Mouse (Mus musculus) heart, postnatal 0 days (tissue): ENCODE measurements around the gene Gm20888. TPM values are rescaled to one million over a fixed set of nuclear protein-coding genes. Genes with fewer than 3 reads are reported as not detected.
"Not testable (repeated sequence)": the region's sequence is repeated elsewhere in the genome, so short reads cannot be mapped to it uniquely, and the experiment has no call there.

ENCODE experiments used
- ATAC-seq: fragments of 200-750 bp; cut with Nextera tagmentation; 2 replicates; pipeline ENCODE4 v1.8.0; 2017; ENCODE audit warnings: low read depth, moderate number of reproducible peaks, moderate library complexity; ENCODE audit not compliant: insufficient read depth
- DNase-seq: peaks from one replicate; pipeline ENCODE4 v3.0.0-alpha.2; 2016; ENCODE audit warnings: low spot score
- H3K27ac ChIP-seq: fragments of 300-500 bp; sonication (generic); 2 replicates; pipeline ENCODE4 v1.5.1; 2014; ENCODE audit warnings: low read depth, mild to moderate bottlenecking
- H3K27me3 ChIP-seq: fragments of 300-500 bp; sonication (generic); 2 replicates; pipeline ENCODE4 v1.6.1; 2014; ENCODE audit warnings: low read length, mixed read lengths; ENCODE audit not compliant: control insufficient read depth, insufficient read depth
- H3K36me3 ChIP-seq: fragments of 300-500 bp; sonication (generic); replicated peaks from 2 replicates; pipeline ENCODE4 v1.6.1; 2014; ENCODE audit warnings: low read length, mixed read lengths; ENCODE audit not compliant: control insufficient read depth, insufficient read depth
- H3K4me1 ChIP-seq: fragments of 300-500 bp; sonication (generic); 2 replicates; pipeline ENCODE4 v1.6.1; 2014; ENCODE audit warnings: antibody characterized with exemption; ENCODE audit not compliant: control insufficient read depth, insufficient read depth
- H3K4me2 ChIP-seq: fragments of 300-500 bp; sonication (generic); 2 replicates; pipeline ENCODE4 v1.6.1; 2014; ENCODE audit warnings: low read depth, mild to moderate bottlenecking, low read length, moderate library complexity
- H3K4me3 ChIP-seq: fragments of 300-500 bp; sonication (generic); 2 replicates; pipeline ENCODE4 v1.5.1; 2014; ENCODE audit warnings: low read depth, low read length
- H3K9ac ChIP-seq: fragments of 300-500 bp; sonication (generic); replicated peaks from 2 replicates; pipeline ENCODE4 v1.6.1; 2014; ENCODE audit warnings: low read depth, low read length, mixed read lengths
- H3K9me3 ChIP-seq: fragments of 300-500 bp; sonication (generic); replicated peaks from 2 replicates; pipeline ENCODE4 v1.6.1; 2016; ENCODE audit warnings: low read length; ENCODE audit not compliant: control insufficient read depth
- WGBS: fragments of 180-500 bp; shearing (Covaris S2); extraction: QIAGEN DNeasy Blood & Tissue Kit; methylation state at CpG from one replicate; pipeline ENCODE4 v1.1.7; 2014; 5-methylcytosine and 5-hydroxymethylcytosine counted together
- polyA plus RNA-seq: library from polyadenylated mRNA; unstranded; fragments of >200 nt; fragmentation: Nextera tagmentation; extraction: Ambion mirVana; gene quantifications from 2 replicates; pipeline ENCODE4 v1.2.1, GENCODE M21; 2015
- total RNA-seq: library from RNA; depleted of rRNA; stranded (reverse); fragments of >200 nt; gene quantifications from 2 replicates; pipeline ENCODE4 v1.2.3, GENCODE M21; 2014; ENCODE audit warnings: low replicate concordance; rRNA removed

The Gm20888 gene
- not detected in 2 replicates for total RNA-seq
- not detected in 2 replicates for polyA plus RNA-seq

- H3K4me2 ChIP-seq, H3K4me3 ChIP-seq, H3K36me3 ChIP-seq, DNase-seq, ATAC-seq, H3K4me1 ChIP-seq, H3K9ac ChIP-seq, H3K27me3 ChIP-seq, H3K27ac ChIP-seq, H3K9me3 ChIP-seq: not testable (repeated sequence)
- no CpG with 5 or more reads among the region's 6 CpGs for WGBS
Measured at GRCm38 (mm10) chrY:70441582-70441981, at the start of gene Gm20888. TSS of gene Gm20888 (plus strand) at chrY:70441882.

Other genes with a start within 250 kb of the Gm20888 start
- gene Gm21118, start 168.2 kb upstream of the Gm20888 start, total RNA-seq, result not detected in 2 replicates
- not detected in 2 replicates for gene Gm21118, start 168.2 kb upstream of the Gm20888 start, polyA plus RNA-seq
- gene Gm29423, start 138.6 kb upstream of the Gm20888 start, total RNA-seq, result not detected in 2 replicates
- not detected in 2 replicates for gene Gm29423, start 138.6 kb upstream of the Gm20888 start, polyA plus RNA-seq
- gene Gm29644, start 138.5 kb upstream of the Gm20888 start, total RNA-seq, result not detected in 2 replicates
- not detected in 2 replicates for gene Gm29644, start 138.5 kb upstream of the Gm20888 start, polyA plus RNA-seq